Mouse (Mus musculus) C2C12 (cell line): Measurements from ENCODE around the gene Sdk2. TPM values are rescaled to one million over a fixed set of nuclear protein-coding genes. Genes with fewer than 3 reads are reported as not detected.

Experiments
- H3K27me3 ChIP-seq: one replicate; pipeline ENCODE4 v1.6.1; 2011; ENCODE audit not compliant: control insufficient read depth, insufficient read depth, insufficient read length
- H3K36me3 ChIP-seq: one replicate; pipeline ENCODE4 v1.6.1; 2011; ENCODE audit not compliant: control insufficient read depth, insufficient read depth
- H3K4me3 ChIP-seq: one replicate; pipeline ENCODE4 v1.5.1; 2011; ENCODE audit warnings: mild to moderate bottlenecking, control low read depth; ENCODE audit not compliant: poor library complexity, insufficient read depth, severe bottlenecking
- H3K79me2 ChIP-seq: one replicate; pipeline ENCODE4 v1.6.1; 2011; ENCODE audit not compliant: control insufficient read depth, insufficient read depth
- H3K79me3 ChIP-seq: one replicate; pipeline ENCODE4 v1.6.1; 2011; ENCODE audit warnings: low read depth, control low read depth
- H3ac ChIP-seq: one replicate; pipeline ENCODE3; 2011; ENCODE audit warnings: low read depth; ENCODE audit not compliant: control insufficient read depth, insufficient read length
- CEBPB ChIP-seq: IDR thresholded peaks from one replicate; pipeline ENCODE4 v1.6.1; 2011; ENCODE audit warnings: low read depth, mild to moderate bottlenecking, control low read depth, moderate library complexity
- CTCF ChIP-seq: IDR thresholded peaks from one replicate; pipeline ENCODE4 v1.5.1; 2011; ENCODE audit not compliant: control insufficient read depth, insufficient read depth, insufficient read length
- FOSL1 ChIP-seq: IDR thresholded peaks from one replicate; pipeline ENCODE4 v1.8.0; 2011; ENCODE audit warnings: mild to moderate bottlenecking, low read length; ENCODE audit not compliant: poor library complexity, insufficient read depth, severe bottlenecking
- MAX ChIP-seq: IDR thresholded peaks from one replicate; pipeline ENCODE4 v1.6.1; 2011; ENCODE audit warnings: mild to moderate bottlenecking, control low read depth
- MYOD1 ChIP-seq: IDR thresholded peaks from one replicate; pipeline ENCODE4 v1.6.1; 2011; ENCODE audit warnings: low read depth; ENCODE audit not compliant: control insufficient read depth, insufficient read length
- MYOG ChIP-seq: IDR thresholded peaks from one replicate; pipeline ENCODE4 v1.6.1; 2011; ENCODE audit not compliant: control insufficient read depth, insufficient read length; ENCODE audit errors: extremely low read depth
- USF1 ChIP-seq: IDR thresholded peaks from one replicate; pipeline ENCODE4 v1.6.1; 2011; ENCODE audit warnings: low read depth, mild to moderate bottlenecking, control low read depth, moderate library complexity
- polyA plus RNA-seq: library from polyadenylated mRNA; unstranded; fragments of >200 nt; fragmentation: generic; extraction: Trizol; gene quantifications from one replicate; pipeline ENCODE4 v1.2.1, GENCODE M21; 2012; ENCODE audit warnings: missing spikeins

The Sdk2 gene
- polyA plus RNA-seq, 1 experiment = 0.05 TPM

DNA sequence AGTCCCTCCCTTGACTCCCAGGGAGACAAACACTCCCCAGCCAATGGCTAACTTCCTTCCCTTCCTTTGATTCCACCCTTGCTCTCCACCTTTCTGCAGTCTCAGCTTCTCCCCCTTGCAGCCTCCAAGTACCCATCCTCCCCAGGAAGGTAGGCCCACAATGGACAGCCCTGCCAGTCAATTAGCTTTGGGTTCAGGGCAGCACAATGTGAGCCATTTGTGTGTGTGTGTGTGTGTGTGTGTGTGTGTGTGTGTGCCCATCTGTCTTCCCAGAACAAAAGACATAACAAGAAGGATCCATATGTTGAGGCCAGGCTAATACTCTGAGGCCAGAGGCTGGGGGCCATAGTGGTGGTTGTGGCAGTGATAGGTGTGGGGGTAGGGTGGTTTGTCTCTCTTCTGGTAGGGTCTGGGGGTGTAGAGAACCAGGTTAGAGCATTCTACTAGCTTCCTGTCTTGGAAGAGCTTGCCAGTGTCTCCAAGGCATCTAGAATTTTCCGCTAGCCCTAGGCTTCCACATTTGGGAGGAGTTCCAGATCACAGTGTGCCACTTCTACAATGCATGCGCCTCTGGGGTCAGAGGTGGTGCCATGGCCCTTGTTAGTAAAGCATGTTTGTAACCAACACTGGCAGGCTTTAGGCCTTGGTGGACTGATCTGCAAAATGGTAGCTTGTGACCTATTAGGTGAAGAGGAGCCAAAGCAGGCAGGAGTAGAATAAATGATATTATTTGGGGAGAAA is 282.0 kb downstream of the Sdk2 start:
- Histone ChIP-seq H3K27me3 (no peaks in the 10 kb centered on the region), H3K79me3 (no peaks in the 10 kb centered on the region), H3K79me2 (no peaks in the 10 kb centered on the region), H3ac (no peak overlapping the region), H3K36me3 (no peaks in the 10 kb centered on the region), H3K4me3 (no peak overlapping the region)
- TF ChIP-seq MYOD1 = no peak
- TF ChIP-seq MAX = no peak
- no peak for TF ChIP-seq CTCF
- no peak for TF ChIP-seq FOSL1
- TF ChIP-seq MYOG = no peak
- TF ChIP-seq CEBPB = no peak
- TF ChIP-seq USF1 = no peak

- H3K4me3 ChIP-seq = no peak overlapping the region
- no peak for TF ChIP-seq CEBPB
- no peak for TF ChIP-seq MYOG
- no peak for TF ChIP-seq MYOD1
- TF ChIP-seq FOSL1 = no peak
- no peak for TF ChIP-seq USF1
- TF ChIP-seq MAX = no peak
- no peak for TF ChIP-seq CTCF
- H3K79me3 ChIP-seq = no peaks in the 10 kb centered on the region
- H3K27me3 ChIP-seq = no peaks in the 10 kb centered on the region
- H3K79me2 ChIP-seq = no peaks in the 10 kb centered on the region
- H3K36me3 ChIP-seq = no peaks in the 10 kb centered on the region
- H3ac ChIP-seq = no peak overlapping the region
Observed at GRCm38 (mm10) chr11:113782496-113782895, 284.4 kb downstream of the Sdk2 start.

GRCm38 (mm10) chr11:113782006-113782405 is 284.8 kb downstream of the Sdk2 start:
- no peaks in the 10 kb centered on the region for H3K27me3 ChIP-seq
- H3ac ChIP-seq = no peak overlapping the region
- no peak overlapping the region for H3K4me3 ChIP-seq
- H3K79me2 ChIP-seq = no peaks in the 10 kb centered on the region
- H3K79me3 ChIP-seq = no peaks in the 10 kb centered on the region
- no peaks in the 10 kb centered on the region for H3K36me3 ChIP-seq
- TF ChIP-seq MAX (no peak), MYOD1 (no peak), USF1 (no peak), FOSL1 (no peak), MYOG (no peak), CEBPB (no peak), CTCF (no peak)

DNA sequence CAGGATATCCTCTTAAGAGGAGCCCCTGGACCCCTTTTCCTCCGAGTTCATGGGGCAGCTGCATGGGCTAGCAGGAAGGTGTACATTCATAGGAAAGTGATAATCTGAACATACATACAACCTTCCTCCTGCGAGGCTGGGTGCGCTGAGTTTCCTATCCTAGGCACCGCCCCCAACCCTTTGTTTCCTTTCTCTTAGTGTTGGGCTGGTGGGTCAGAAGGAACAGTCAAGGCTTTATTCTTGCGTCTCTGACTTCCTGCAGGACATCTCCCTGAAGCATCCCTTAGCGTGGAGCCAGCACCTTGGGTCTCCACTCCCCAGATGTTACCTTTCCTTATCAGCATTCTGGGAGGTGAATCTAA is 287.2 kb downstream of the Sdk2 start:
- H3K4me3 ChIP-seq = no peak overlapping the region
- no peaks in the 10 kb centered on the region for H3K79me3 ChIP-seq
- H3K27me3 ChIP-seq = no peaks in the 10 kb centered on the region
- H3K79me2 ChIP-seq = no peaks in the 10 kb centered on the region
- TF ChIP-seq MYOG (no peak), CTCF (no peak), USF1 (no peak), MAX (no peak), CEBPB (no peak), FOSL1 (no peak), MYOD1 (no peak)
- H3K36me3 ChIP-seq = no peaks in the 10 kb centered on the region
- no peak overlapping the region for H3ac ChIP-seq

GRCm38 (mm10) chr11:113778733-113779679 is 287.8 kb downstream of the Sdk2 start:
- no peak for TF ChIP-seq FOSL1
- no peak for TF ChIP-seq CTCF
- no peak for TF ChIP-seq MYOD1
- no peak for TF ChIP-seq MAX
- no peak for TF ChIP-seq USF1
- no peak for TF ChIP-seq MYOG
- TF ChIP-seq CEBPB = no peak
- no peak overlapping the region for H3K4me3 ChIP-seq

More at GRCm38 (mm10) chr11:113778733-113779679, 287.8 kb downstream of the Sdk2 start:
- no peaks in the 10 kb centered on the region for H3K36me3 ChIP-seq
- no peaks in the 10 kb centered on the region for H3K27me3 ChIP-seq
- H3K79me3 ChIP-seq = no peaks in the 10 kb centered on the region
- no peaks in the 10 kb centered on the region for H3K79me2 ChIP-seq
- no peak overlapping the region for H3ac ChIP-seq
